Mouse (Mus musculus) midbrain, embryonic 10.5 days (tissue): ENCODE data around the gene Tor1a. TPM values are rescaled to one million over a fixed set of nuclear protein-coding genes. Genes with fewer than 3 reads are reported as not detected.
A peak's percentile ranks its signal among the peaks of the same experiment; 100 is the strongest.

Source experiments
- DNase-seq: peaks from one replicate; pipeline ENCODE4 v3.0.0-alpha.2; 2017; ENCODE audit warnings: low spot score
- H3K27ac ChIP-seq: fragments of 300-500 bp; sonication (generic); replicated peaks from 2 replicates; pipeline ENCODE4 v1.5.1; 2016; ENCODE audit warnings: mild to moderate bottlenecking
- H3K27me3 ChIP-seq: fragments of 300-500 bp; sonication (generic); 2 replicates; pipeline ENCODE4 v1.6.1; 2016; ENCODE audit warnings: low read depth, mild to moderate bottlenecking; ENCODE audit not compliant: poor library complexity, severe bottlenecking
- H3K36me3 ChIP-seq: fragments of 300-500 bp; sonication (generic); 2 replicates; pipeline ENCODE4 v1.6.1; 2016; ENCODE audit warnings: mild to moderate bottlenecking, moderate library complexity
- H3K4me1 ChIP-seq: fragments of 300-500 bp; sonication (generic); 2 replicates; pipeline ENCODE4 v1.6.1; 2016
- H3K4me3 ChIP-seq: fragments of 300-500 bp; sonication (generic); 2 replicates; pipeline ENCODE4 v1.5.1; 2016; ENCODE audit warnings: mild to moderate bottlenecking, moderate library complexity
- H3K9me3 ChIP-seq: fragments of 300-500 bp; sonication (generic); replicated peaks from 2 replicates; pipeline ENCODE4 v1.6.1; 2016; ENCODE audit warnings: mild to moderate bottlenecking
- WGBS: fragments of 180-500 bp; shearing (Covaris S2); methylation state at CpG from one replicate; pipeline ENCODE4 v1.1.7; 2016; 5-methylcytosine and 5-hydroxymethylcytosine counted together
- polyA plus RNA-seq: library from polyadenylated mRNA; unstranded; fragments of >200 nt; fragmentation: Nextera tagmentation; extraction: Ambion mirVana; gene quantifications from 2 replicates; pipeline ENCODE4 v1.2.1, GENCODE M21; 2016

Tor1a gene
- polyA plus RNA-seq, 1 experiment from 2014 or later: 94.5 TPM

- Histone ChIP-seq H3K4me3 (peak overlapping the region; percentile 86), H3K36me3 (peaks cover 22% of the 10 kb centered on the region), H3K4me1 (peaks cover 34% of the 10 kb centered on the region), H3K27me3 (0 out of 2 replicates have a peak, but pooled peaks cover 3% of the 10 kb centered on the region), H3K27ac (0 out of 2 replicates have a peak overlapping the region, but pooled peaks have one; percentile 85), H3K9me3 (no peaks in the 10 kb centered on the region)
- WGBS: 57% methylated on average over 7 of the region's 7 CpGs
- no peak for DNase-seq
Measured at GRCm38 (mm10) chr2:30983024-30983423, 15.3 kb upstream of the Tor1a start.

GRCm38 (mm10) chr2:30981790-30982513, 14.2 kb upstream of the Tor1a start, which contains the start of the genes BC005624 and Usp20:
Gene BC005624 (minus strand): TSS chr2:30982201.
Gene Usp20 (plus strand): TSS chr2:30982279.
- peaks cover 34% of the 10 kb centered on the region for H3K4me1 ChIP-seq
- H3K4me3 ChIP-seq: peak within 1 kb of the TSS; percentile 86
- H3K9me3 ChIP-seq: no peaks in the 10 kb centered on the region
- peak; percentile 99 for DNase-seq
- peak within 1 kb of the TSS; percentile 85 for H3K27ac ChIP-seq
- under 1% methylated on average over 66 of the region's 66 CpGs for WGBS
- peaks cover 33% of the 10 kb centered on the region for H3K36me3 ChIP-seq
- 0 out of 2 replicates have a peak, but pooled peaks cover 3% of the 10 kb centered on the region for H3K27me3 ChIP-seq

- 31% methylated on average over 16 of the region's 16 CpGs for WGBS
- DNase-seq: no peak
- Histone ChIP-seq H3K27ac (peak overlapping the region; percentile 92), H3K4me3 (peak overlapping the region; percentile 90), H3K27me3 (no peaks in the 10 kb centered on the region), H3K36me3 (peaks cover 55% of the 10 kb centered on the region), H3K4me1 (peaks cover 27% of the 10 kb centered on the region), H3K9me3 (no peaks in the 10 kb centered on the region)
Measured at GRCm38 (mm10) chr2:30966826-30967225, 907 bp downstream of the Tor1a start.

- peaks cover 60% of the 10 kb centered on the region for H3K36me3 ChIP-seq
- 93% methylated on average over 8 of the region's 8 CpGs for WGBS
- H3K4me3 ChIP-seq: 0 out of 2 replicates have a peak overlapping the region, but pooled peaks have one; percentile 90
Measured at GRCm38 (mm10) chr2:30965627-30966026, 2.1 kb downstream of the Tor1a start.

GRCm38 (mm10) chr2:30962570-30963254, 5.0 kb downstream of the Tor1a start:
- Histone ChIP-seq H3K9me3 (no peaks in the 10 kb centered on the region), H3K36me3 (peaks cover 89% of the 10 kb centered on the region), H3K27ac (no peak overlapping the region), H3K27me3 (no peaks in the 10 kb centered on the region), H3K4me3 (no peak overlapping the region), H3K4me1 (peaks cover 27% of the 10 kb centered on the region)
- DNase-seq: no peak
- 94% methylated on average over 11 of the region's 11 CpGs for WGBS

More at GRCm38 (mm10) chr2:30965627-30966026, 2.1 kb downstream of the Tor1a start:
- Histone ChIP-seq H3K27me3 (no peaks in the 10 kb centered on the region), H3K27ac (no peak overlapping the region), H3K9me3 (no peaks in the 10 kb centered on the region), H3K4me1 (peaks cover 27% of the 10 kb centered on the region)
- DNase-seq: no peak

- H3K27me3 ChIP-seq: no peaks in the 10 kb centered on the region
- H3K36me3 ChIP-seq: peaks cover 100% of the 10 kb centered on the region
- no peak for DNase-seq
- 67% methylated on average over 5 of the region's 5 CpGs for WGBS
- H3K4me1 ChIP-seq: peaks cover 11% of the 10 kb centered on the region
- H3K4me3 ChIP-seq: no peak overlapping the region
- H3K27ac ChIP-seq: no peak overlapping the region
- H3K9me3 ChIP-seq: no peaks in the 10 kb centered on the region
Measured at GRCm38 (mm10) chr2:30959856-30960255, 7.9 kb downstream of the Tor1a start.

- no peaks in the 10 kb centered on the region for H3K9me3 ChIP-seq
- H3K27ac ChIP-seq: no peak overlapping the region
- 92% methylated on average over 14 of the region's 14 CpGs for WGBS
- no peak overlapping the region for H3K4me3 ChIP-seq
- peaks cover 22% of the 10 kb centered on the region for H3K4me1 ChIP-seq
- no peaks in the 10 kb centered on the region for H3K27me3 ChIP-seq
- DNase-seq: no peak
- peaks cover 93% of the 10 kb centered on the region for H3K36me3 ChIP-seq
Measured at GRCm38 (mm10) chr2:30958726-30959125, 9.0 kb downstream of the Tor1a start.

GRCm38 (mm10) chr2:30957511-30957910, 10.2 kb downstream of the Tor1a start:
- no peak for DNase-seq
- H3K27me3 ChIP-seq: no peaks in the 10 kb centered on the region
- H3K4me1 ChIP-seq: peaks cover 30% of the 10 kb centered on the region
- WGBS: 85% methylated on average over 4 of the region's 4 CpGs
- H3K4me3 ChIP-seq: no peak overlapping the region
- no peak overlapping the region for H3K27ac ChIP-seq
- peaks cover 81% of the 10 kb centered on the region for H3K36me3 ChIP-seq
- no peaks in the 10 kb centered on the region for H3K9me3 ChIP-seq

- no peak for DNase-seq
- Histone ChIP-seq H3K4me1 (peaks cover 32% of the 10 kb centered on the region), H3K9me3 (no peaks in the 10 kb centered on the region), H3K27ac (no peak overlapping the region), H3K27me3 (no peaks in the 10 kb centered on the region), H3K4me3 (peak overlapping the region; percentile 99; the same call in 1 of the 2 replicates), H3K36me3 (peaks cover 54% of the 10 kb centered on the region)
- WGBS: 84% methylated on average over 6 of the region's 6 CpGs
Measured at GRCm38 (mm10) chr2:30954797-30955196, 12.9 kb downstream of the Tor1a start.

- Histone ChIP-seq H3K4me3 (peak within 1 kb of the TSS; percentile 99), H3K27me3 (no peaks in the 10 kb centered on the region), H3K9me3 (no peaks in the 10 kb centered on the region), H3K4me1 (peaks cover 32% of the 10 kb centered on the region), H3K27ac (peak within 1 kb of the TSS; percentile 92), H3K36me3 (peaks cover 35% of the 10 kb centered on the region)
- under 1% methylated on average over 60 of the region's 60 CpGs for WGBS
- peak; percentile 91 for DNase-seq
Measured at GRCm38 (mm10) chr2:30952824-30953490, 14.8 kb downstream of the Tor1a start, which contains the start of gene Tor1b. Gene Tor1b (plus strand): TSS chr2:30952959.

GRCm38 (mm10) chr2:30952457-30952823, 15.3 kb downstream of the Tor1a start:
- peaks cover 32% of the 10 kb centered on the region for H3K4me1 ChIP-seq
- 28% methylated on average over 5 of the region's 5 CpGs for WGBS
- peak overlapping the region; percentile 99 for H3K4me3 ChIP-seq

GRCm38 (mm10) chr2:30942603-30943011, 25.1 kb downstream of the Tor1a start:
- DNase-seq: peak; percentile 64
- H3K4me3 ChIP-seq: peak overlapping the region; percentile 40
- H3K27me3 ChIP-seq: no peaks in the 10 kb centered on the region
- 30% methylated on average over 16 of the region's 16 CpGs for WGBS
- H3K4me1 ChIP-seq: peaks cover 4% of the 10 kb centered on the region; the same call in 1 of the 2 replicates
- H3K9me3 ChIP-seq: no peaks in the 10 kb centered on the region
- H3K27ac ChIP-seq: peak overlapping the region; percentile 3; the same call in 1 of the 2 replicates
- no peaks in the 10 kb centered on the region for H3K36me3 ChIP-seq

More at GRCm38 (mm10) chr2:30952457-30952823, 15.3 kb downstream of the Tor1a start:
- Histone ChIP-seq H3K9me3 (no peaks in the 10 kb centered on the region), H3K27me3 (no peaks in the 10 kb centered on the region), H3K27ac (peak overlapping the region; percentile 92), H3K36me3 (peaks cover 30% of the 10 kb centered on the region)
- DNase-seq: no peak
